Mouse (Mus musculus) limb, embryonic 14.5 days (tissue): ENCODE measurements around the gene Exoc3l4. TPM values are rescaled to one million over a fixed set of nuclear protein-coding genes. Genes with fewer than 3 reads are reported as not detected.

ENCODE experiments used
- ATAC-seq: fragments of 200-750 bp; cut with Nextera tagmentation; 2 replicates; pipeline ENCODE4 v1.8.0; 2017; ENCODE audit warnings: low read depth, moderate number of reproducible peaks, moderate TSS enrichment; ENCODE audit not compliant: low FRiP score
- DNase-seq: peaks from one replicate; pipeline ENCODE4 v3.0.0-alpha.2; 2015; ENCODE audit warnings: low spot score
- H3K27ac ChIP-seq: fragments of 300-500 bp; sonication (generic); replicated peaks from 2 replicates; pipeline ENCODE4 v1.5.1; 2014; ENCODE audit warnings: low read depth, mild to moderate bottlenecking, low read length, moderate library complexity, mixed read lengths
- H3K27me3 ChIP-seq: fragments of 300-500 bp; sonication (generic); 2 replicates; pipeline ENCODE4 v1.6.1; 2014; ENCODE audit warnings: low read length, mixed read lengths; ENCODE audit not compliant: control insufficient read depth, insufficient read depth
- H3K36me3 ChIP-seq: fragments of 300-500 bp; sonication (generic); 2 replicates; pipeline ENCODE4 v1.6.1; 2014; ENCODE audit warnings: mild to moderate bottlenecking, low read length, moderate library complexity, mixed read lengths; ENCODE audit not compliant: control insufficient read depth, insufficient read depth
- H3K4me1 ChIP-seq: fragments of 300-500 bp; sonication (generic); 2 replicates; pipeline ENCODE4 v1.6.1; 2014; ENCODE audit warnings: antibody characterized with exemption, low read length, mixed read lengths; ENCODE audit not compliant: control insufficient read depth, insufficient read depth
- H3K4me2 ChIP-seq: fragments of 300-500 bp; sonication (generic); replicated peaks from 2 replicates; pipeline ENCODE4 v1.6.1; 2014; ENCODE audit warnings: low read depth, mild to moderate bottlenecking, low read length, moderate library complexity; ENCODE audit not compliant: severe bottlenecking
- H3K4me3 ChIP-seq: fragments of 300-500 bp; sonication (generic); replicated peaks from 2 replicates; pipeline ENCODE4 v1.5.1; 2014; ENCODE audit warnings: low read length
- H3K9ac ChIP-seq: fragments of 300-500 bp; sonication (generic); 2 replicates; pipeline ENCODE4 v1.6.1; 2014; ENCODE audit warnings: mild to moderate bottlenecking, low read depth, low read length, moderate library complexity; ENCODE audit not compliant: severe bottlenecking
- H3K9me3 ChIP-seq: fragments of 300-500 bp; sonication (generic); 2 replicates; pipeline ENCODE4 v1.6.1; 2016; ENCODE audit warnings: low read length; ENCODE audit not compliant: control insufficient read depth
- POLR2A ChIP-seq: fragments of 200-500 bp; IDR thresholded peaks from 2 replicates; pipeline ENCODE4 v1.8.0; 2012; ENCODE audit warnings: inconsistent platforms, mild to moderate bottlenecking, moderate library complexity, borderline replicate concordance; ENCODE audit not compliant: insufficient read depth, insufficient read length; ENCODE audit errors: extremely low read depth
- WGBS: fragments of 180-500 bp; shearing (Covaris S2); extraction: QIAGEN DNeasy Blood & Tissue Kit; methylation state at CpG from one replicate; pipeline ENCODE4 v1.1.7; 2014; 5-methylcytosine and 5-hydroxymethylcytosine counted together
- polyA plus RNA-seq, 2 experiments: library from polyadenylated mRNA; depleted of rRNA in 1 of 2; stranded (reverse) in 1 of 2; unstranded in 1 of 2; fragments of >200 nt; fragmentation: Nextera tagmentation in 1 of 2; extraction: Ambion mirVana in 1 of 2; gene quantifications; 2 replicates each; pipeline versions ENCODE4 v1.2.1 to v1.2.3; 2012 to 2014

The Exoc3l4 gene
- polyA plus RNA-seq, 2 experiments, result 7.7 to 11.7 TPM

GRCm38 (mm10) chr12:111447898-111448760, 31.3 kb downstream of the Exoc3l4 start:
- Histone ChIP-seq H3K4me2 (no peak overlapping the region), H3K9ac (no peak overlapping the region), H3K9me3 (no peaks in the 10 kb centered on the region), H3K27ac (no peak overlapping the region), H3K4me3 (no peak overlapping the region), H3K36me3 (no peaks in the 10 kb centered on the region), H3K27me3 (peaks cover 76% of the 10 kb centered on the region), H3K4me1 (peaks cover 13% of the 10 kb centered on the region)
- TF ChIP-seq POLR2A, result no peak
- DNase-seq, result no peak
- ATAC-seq, result no peak
- 22% methylated on average over 20 of the region's 22 CpGs for WGBS

GRCm38 (mm10) chr12:111448931-111449705, 32.3 kb downstream of the Exoc3l4 start:
- H3K27me3 ChIP-seq, result peaks cover 67% of the 10 kb centered on the region
- H3K27ac ChIP-seq, result no peak overlapping the region
- H3K9ac ChIP-seq, result no peak overlapping the region
- no peak overlapping the region for H3K4me3 ChIP-seq
- H3K4me2 ChIP-seq, result no peak overlapping the region
- WGBS, result 14% methylated on average over 12 of the region's 14 CpGs
- H3K9me3 ChIP-seq, result no peaks in the 10 kb centered on the region
- peaks cover 17% of the 10 kb centered on the region for H3K4me1 ChIP-seq
- DNase-seq (no peak), ATAC-seq (no peak)
- no peak for TF ChIP-seq POLR2A
- H3K36me3 ChIP-seq, result no peaks in the 10 kb centered on the region

GRCm38 (mm10) chr12:111450359-111450758, 33.5 kb downstream of the Exoc3l4 start:
- no peaks in the 10 kb centered on the region for H3K9me3 ChIP-seq
- 46% methylated on average over 6 of the region's 6 CpGs for WGBS
- no peak overlapping the region for H3K27ac ChIP-seq
- H3K4me3 ChIP-seq, result no peak overlapping the region
- no peak overlapping the region for H3K9ac ChIP-seq
- DNase-seq (no peak), ATAC-seq (no peak)
- peaks cover 54% of the 10 kb centered on the region for H3K27me3 ChIP-seq
- peaks cover 24% of the 10 kb centered on the region for H3K4me1 ChIP-seq
- H3K4me2 ChIP-seq, result no peak overlapping the region
- no peak for TF ChIP-seq POLR2A
- no peaks in the 10 kb centered on the region for H3K36me3 ChIP-seq

GRCm38 (mm10) chr12:111451561-111451960, 34.7 kb downstream of the Exoc3l4 start:
- no peak overlapping the region for H3K4me2 ChIP-seq
- H3K9me3 ChIP-seq, result no peaks in the 10 kb centered on the region
- H3K4me1 ChIP-seq, result peaks cover 20% of the 10 kb centered on the region
- H3K4me3 ChIP-seq, result no peak overlapping the region
- H3K27me3 ChIP-seq, result peaks cover 42% of the 10 kb centered on the region
- WGBS, result 78% methylated on average over 7 of the region's 7 CpGs
- ATAC-seq, result no peak
- no peak overlapping the region for H3K27ac ChIP-seq
- no peak for TF ChIP-seq POLR2A
- DNase-seq, result no peak
- H3K36me3 ChIP-seq, result no peaks in the 10 kb centered on the region
- no peak overlapping the region for H3K9ac ChIP-seq

- H3K27me3 ChIP-seq, result peaks cover 18% of the 10 kb centered on the region
- DNase-seq, result no peak
Measured at GRCm38 (mm10) chr12:111454021-111454420, 37.2 kb downstream of the Exoc3l4 start.

More at GRCm38 (mm10) chr12:111454021-111454420, 37.2 kb downstream of the Exoc3l4 start:
- Histone ChIP-seq H3K4me2 (no peak overlapping the region), H3K4me1 (peaks cover 18% of the 10 kb centered on the region), H3K4me3 (no peak overlapping the region), H3K27ac (no peak overlapping the region), H3K36me3 (no peaks in the 10 kb centered on the region), H3K9ac (no peak overlapping the region), H3K9me3 (no peaks in the 10 kb centered on the region)
- ATAC-seq, result no peak
- no peak for TF ChIP-seq POLR2A
- WGBS, result 20% methylated on average over 4 of the region's 4 CpGs
